Mouse (Mus musculus): ENCODE measurements at regions not wholly inside any gene's neighbourhood (a gene's known extent, or its start where the extent isn't known, plus 50 kb on each side); places are given as distances from the start of the nearest gene placed in this dataset.
A peak's percentile ranks its signal among the peaks of the same experiment; 100 is the strongest.

DNA sequence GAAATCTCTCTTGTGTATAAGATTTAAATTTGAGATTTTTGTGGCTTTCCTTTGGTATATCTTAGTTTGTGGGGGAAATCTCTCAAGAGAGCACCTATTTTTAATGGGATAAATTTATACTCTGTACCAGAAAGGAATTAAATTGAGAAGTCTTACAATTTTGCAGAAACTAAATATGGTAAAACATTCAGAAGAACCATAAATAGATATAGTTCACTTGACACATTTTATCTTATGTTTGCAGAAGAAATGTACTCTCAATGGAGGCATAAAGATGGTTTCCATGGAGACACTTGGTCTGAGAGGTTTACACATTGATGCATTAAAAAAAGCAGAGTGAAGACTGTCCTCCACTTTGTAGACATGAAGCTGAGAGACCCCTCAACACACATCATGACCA, 86.9 kb downstream of the Ndufa10 start:
- no peak for DNase-seq

GRCm38 (mm10) chr1:92384945-92385344, 88.7 kb downstream of the Ndufa10 start:
- DNase-seq: no peak

- no peak for DNase-seq
These were observed 89.9 kb downstream of the Ndufa10 start for GRCm38 (mm10) chr1:92383749-92384148.

DNA sequence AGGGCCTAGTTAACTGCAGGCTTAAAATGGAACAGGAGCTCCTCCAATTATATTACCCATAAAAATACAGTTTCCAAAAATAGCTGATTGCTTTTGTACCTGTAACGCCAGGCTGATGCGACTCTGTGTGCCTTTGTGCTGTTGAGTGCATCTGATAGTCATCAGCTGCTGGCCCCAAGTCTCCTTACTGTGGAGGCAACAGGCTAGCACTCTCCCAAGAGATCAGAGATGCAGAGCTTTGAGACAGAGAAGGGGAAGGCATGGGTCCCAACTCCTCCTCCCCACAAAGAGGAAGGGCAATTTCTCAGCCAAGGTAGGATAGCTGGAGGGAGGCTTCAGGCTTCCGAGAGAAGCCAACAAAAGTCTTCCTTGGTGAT, 94.2 kb downstream of the Ndufa10 start:
- no peak for DNase-seq

DNA sequence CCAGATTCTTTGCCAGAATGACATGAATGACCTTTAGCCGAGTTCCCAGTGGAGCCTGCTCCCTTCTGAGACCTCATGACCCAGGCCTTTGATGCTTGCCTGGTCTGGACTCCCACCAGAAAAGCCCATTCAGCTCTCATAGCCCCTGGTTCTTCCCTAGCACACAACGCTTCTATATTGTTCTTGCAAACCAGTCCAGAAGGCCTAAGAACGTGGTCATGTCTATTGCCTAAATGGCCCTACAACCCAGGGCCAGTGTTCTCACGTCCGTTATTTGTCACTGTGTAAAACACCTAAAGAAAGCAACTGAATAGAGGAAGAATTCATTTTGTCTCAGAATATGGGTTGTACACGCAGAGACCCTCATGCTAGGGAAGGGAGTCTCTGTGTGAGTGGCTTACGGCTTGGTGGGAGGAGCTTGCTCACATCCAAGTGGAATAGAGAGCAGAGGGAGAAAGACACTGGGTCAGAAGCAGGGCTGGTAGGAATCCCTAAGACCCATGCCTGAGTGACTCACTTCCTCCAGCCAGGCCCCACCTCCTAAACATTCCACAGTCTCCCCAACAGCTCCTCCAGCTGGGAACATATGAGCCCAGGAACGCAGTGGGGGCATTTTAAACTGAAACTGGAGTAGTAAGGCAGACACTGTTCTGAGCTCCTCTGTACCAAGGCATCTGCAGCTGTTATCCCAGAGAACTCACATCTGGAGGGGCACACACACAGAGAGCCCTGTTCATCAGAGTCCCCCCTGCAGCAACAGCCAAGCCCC, 94.7 kb downstream of the Ndufa10 start:
- DNase-seq: no peak

- DNase-seq: no peak
These were observed 97.2 kb downstream of the Ndufa10 start for GRCm38 (mm10) chr1:92376456-92376855.

- DNase-seq: no peak
These were observed 101.3 kb downstream of the Ndufa10 start for GRCm38 (mm10) chr1:92372222-92372990.

DNA sequence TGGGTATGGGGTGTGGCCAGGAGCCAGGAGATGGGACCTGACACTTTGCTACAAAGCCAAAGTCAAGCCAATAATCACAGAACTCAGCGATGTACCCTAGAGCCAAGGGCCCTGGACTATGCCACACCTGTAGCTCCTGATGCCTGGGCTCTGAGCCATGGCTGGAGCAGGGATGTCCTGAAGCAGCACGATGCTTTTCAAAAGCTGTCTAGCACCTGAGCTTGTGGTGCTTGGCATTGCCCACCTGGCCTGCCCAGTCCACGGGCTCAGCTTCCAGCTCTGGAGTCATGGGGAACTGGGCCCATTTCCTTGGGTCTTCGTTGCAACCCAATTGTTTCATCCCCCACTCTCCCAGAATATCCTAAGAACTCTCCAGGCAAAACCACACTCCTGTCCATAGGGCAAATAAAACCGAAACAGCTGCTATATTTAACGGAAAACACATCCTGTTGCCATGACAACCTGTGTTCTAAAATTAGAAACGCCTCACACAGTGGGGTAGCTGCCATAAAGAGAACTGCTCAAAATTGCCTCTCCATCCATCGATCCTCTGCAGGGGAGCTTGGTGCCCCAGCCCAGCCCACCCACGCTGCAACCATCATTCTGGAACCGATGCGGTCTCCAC, 102.2 kb downstream of the Ndufa10 start:
- no peak for DNase-seq

GRCm38 (mm10) chr1:92370842-92371241, 102.8 kb downstream of the Ndufa10 start:
- DNase-seq: no peak

GRCm38 (mm10) chr1:92369972-92370371, 103.7 kb downstream of the Ndufa10 start:
- DNase-seq: no peak

DNA sequence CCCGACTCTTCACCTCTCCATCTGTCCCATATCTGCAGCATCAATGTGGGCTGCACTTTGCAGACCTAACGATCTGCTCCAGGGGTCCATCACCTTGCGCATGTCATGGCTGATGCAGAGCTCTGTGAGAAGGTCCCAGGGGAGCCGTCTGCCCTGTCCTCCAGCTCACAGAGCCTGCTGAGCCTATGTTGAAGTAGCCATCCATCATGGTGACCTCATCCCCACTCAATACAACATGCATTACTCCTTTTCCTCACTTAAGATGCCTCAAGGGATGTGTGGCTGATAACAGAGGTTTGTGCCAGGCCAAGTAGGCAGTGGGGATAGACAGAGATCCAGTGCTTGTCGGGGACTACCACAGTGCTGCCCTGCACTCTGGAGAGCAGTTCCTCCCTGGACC, 107.4 kb downstream of the Ndufa10 start:
- no peak for DNase-seq

DNA sequence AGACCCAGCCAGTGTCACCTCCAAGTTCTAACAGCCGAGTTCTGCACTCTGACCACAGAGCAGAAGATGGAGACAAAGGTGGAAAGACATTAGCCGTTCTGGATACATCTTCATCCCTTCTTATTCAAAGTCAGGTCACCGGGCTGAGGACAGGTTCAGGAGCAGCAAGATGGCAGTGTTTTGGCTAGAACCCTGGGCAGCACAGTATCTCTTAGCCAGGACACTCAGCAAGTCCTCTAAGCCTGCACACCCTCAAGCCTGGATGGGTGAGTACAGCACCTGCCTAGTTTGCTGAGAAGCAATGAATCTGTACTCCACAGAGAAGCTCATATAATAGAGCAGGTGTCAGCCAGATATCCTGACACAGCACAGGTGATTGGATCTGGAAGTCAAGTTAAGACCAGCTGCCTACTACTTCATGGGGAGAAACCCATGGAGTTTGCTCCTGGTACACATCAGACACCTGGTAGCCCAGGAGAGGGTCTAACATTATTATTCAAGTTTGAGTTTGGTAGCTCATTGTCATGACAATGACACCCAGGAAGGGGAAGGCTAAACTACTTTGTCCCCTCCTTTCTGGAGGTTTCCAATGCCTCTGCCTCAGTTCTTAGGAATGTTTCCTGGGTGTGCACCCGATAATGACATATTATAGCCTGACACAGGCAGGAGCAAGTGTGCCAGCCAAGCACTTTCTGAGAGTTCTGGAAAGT, 108.1 kb downstream of the Ndufa10 start:
- DNase-seq: no peak

GRCm38 (mm10) chr1:92361677-92362076, 112.0 kb downstream of the Ndufa10 start:
- DNase-seq: no peak

DNA sequence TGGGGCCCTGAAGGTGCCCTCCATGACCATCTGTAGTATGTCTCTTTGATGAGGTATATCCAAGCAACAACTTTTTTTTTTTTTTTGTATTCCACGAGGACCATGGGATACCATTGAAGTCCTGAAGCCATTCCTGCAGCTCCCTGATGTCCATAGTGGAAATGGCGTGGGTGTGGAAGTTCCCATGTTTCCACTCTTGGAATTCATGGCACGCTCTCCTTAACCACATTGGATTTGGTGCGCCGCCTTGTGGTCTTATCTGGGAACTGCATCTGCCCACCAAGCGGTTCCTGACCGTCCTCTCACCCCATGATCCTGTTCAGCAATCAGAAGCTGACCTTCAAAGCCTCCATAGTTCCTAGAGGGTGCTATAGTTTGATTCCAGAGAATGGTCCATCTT, 113.4 kb downstream of the Ndufa10 start:
- peak; percentile 79 for DNase-seq

DNA sequence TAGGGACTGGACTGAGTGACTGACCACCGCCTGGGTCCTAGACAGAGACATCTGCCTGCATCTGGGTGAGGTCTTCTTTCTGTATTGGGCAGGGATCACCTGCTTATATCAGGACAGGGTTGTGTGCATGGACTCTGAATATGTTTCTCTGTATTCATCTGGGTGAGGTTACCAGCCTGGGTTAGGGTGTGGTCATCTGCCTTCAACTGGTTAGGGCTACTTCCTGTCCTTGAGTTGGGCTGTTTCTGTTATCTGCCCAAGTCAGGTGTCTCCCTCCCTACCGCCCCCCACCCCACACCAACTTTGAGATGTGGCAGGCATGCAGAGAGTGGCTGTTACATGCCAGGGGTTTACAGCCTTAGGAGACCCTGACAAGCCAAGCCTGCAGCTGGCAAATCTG, 114.2 kb downstream of the Ndufa10 start:
- no peak for DNase-seq

DNA sequence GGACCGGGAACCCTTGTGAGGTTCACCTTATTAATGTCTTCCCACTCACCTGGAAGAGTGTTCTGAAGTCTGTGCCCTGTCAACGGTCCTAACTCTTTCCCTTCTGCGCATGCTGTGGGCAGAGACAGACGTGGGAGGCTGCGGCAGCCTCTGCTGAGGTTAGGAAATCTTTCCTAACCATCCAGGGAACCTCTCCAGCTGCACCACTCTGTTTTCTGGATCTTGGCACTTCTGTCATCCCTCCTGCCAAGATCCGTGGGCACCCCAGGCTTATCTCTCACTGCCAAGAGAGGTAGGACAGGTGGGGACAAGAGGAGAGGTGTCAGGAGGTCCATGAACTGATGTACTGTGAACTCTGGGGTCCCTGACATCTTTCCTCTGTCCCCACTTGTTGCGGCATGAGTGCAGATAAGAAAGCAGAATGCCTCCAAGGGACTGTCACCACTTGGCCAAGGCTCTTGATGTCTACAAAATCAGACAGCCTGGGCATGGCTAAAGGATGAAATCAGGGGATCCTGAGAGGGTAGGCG, 114.8 kb downstream of the Ndufa10 start:
- no peak for DNase-seq

- no peak for DNase-seq
These were observed 125.2 kb downstream of the Ndufa10 start for GRCm38 (mm10) chr1:92348353-92349005.

- DNase-seq: no peak
These were observed 126.0 kb downstream of the Ndufa10 start for GRCm38 (mm10) chr1:92347656-92348055.

GRCm38 (mm10) chr1:92343768-92344167, 129.9 kb downstream of the Ndufa10 start:
- no peak for DNase-seq

DNA sequence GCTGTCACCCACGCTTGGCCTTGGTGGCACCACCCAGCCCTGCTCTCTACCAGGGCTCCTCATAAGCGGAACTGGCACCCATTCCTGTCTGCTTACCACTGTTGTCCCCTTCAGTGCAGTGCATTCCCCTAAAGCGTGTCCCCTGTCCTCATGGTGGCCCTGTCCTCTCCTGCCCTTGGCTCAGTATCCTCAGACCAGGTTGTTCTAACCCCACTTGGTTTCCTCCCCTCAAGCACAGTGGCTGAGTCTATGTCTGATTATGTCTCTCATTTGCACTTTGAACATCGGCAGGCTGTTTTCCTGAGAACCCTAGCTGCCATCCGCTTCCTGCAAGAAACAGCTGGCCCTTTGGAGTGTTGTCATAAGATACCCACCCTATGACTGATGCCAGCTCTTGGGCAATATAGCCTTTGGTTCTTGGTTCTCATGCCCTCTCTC, 130.5 kb downstream of the Ndufa10 start:
- DNase-seq: no peak

GRCm38 (mm10) chr1:92341846-92342540, 131.7 kb downstream of the Ndufa10 start:
- no peak for DNase-seq

DNA sequence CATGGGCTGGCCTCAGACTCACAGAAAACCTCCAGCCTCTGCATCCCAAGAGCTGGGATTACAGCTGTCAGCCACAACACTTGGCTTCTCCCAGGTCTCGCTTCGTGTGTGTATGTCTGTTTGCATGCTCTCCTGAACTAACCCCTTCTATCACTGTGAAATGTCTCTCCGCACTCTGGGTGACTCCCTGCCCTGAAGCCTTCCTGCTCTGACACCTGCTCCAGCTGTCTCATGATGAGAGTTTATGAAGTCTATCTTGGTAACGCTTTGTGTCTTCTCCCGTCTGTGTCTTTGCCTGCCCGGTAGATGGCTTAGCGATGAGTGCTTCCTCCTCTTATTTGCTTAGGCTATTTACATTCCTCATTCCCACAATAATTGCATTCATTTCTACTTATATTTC, 133.0 kb downstream of the Ndufa10 start:
- no peak for DNase-seq
